Mouse (Mus musculus) midbrain, embryonic 12.5 days (tissue): ENCODE results near the gene Zfp593. TPM values are rescaled to one million over a fixed set of nuclear protein-coding genes. Genes with fewer than 3 reads are reported as not detected.

Source experiments
- ATAC-seq: fragments of 200-750 bp; cut with Nextera tagmentation; 2 replicates; pipeline ENCODE4 v1.8.0; 2017; ENCODE audit warnings: low read depth, moderate TSS enrichment, moderate library complexity; ENCODE audit not compliant: low FRiP score
- H3K27ac ChIP-seq: fragments of 300-500 bp; sonication (generic); replicated peaks from 2 replicates; pipeline ENCODE4 v1.5.1; 2016; ENCODE audit warnings: mild to moderate bottlenecking
- H3K27me3 ChIP-seq: fragments of 300-500 bp; sonication (generic); 2 replicates; pipeline ENCODE4 v1.6.1; 2016; ENCODE audit warnings: mild to moderate bottlenecking
- H3K36me3 ChIP-seq: fragments of 300-500 bp; sonication (generic); 2 replicates; pipeline ENCODE4 v1.6.1; 2016
- H3K4me1 ChIP-seq: fragments of 300-500 bp; sonication (generic); 2 replicates; pipeline ENCODE4 v1.6.1; 2016
- H3K4me2 ChIP-seq: fragments of 300-500 bp; sonication (generic); replicated peaks from 2 replicates; pipeline ENCODE4 v1.6.1; 2016; ENCODE audit warnings: mild to moderate bottlenecking, moderate library complexity
- H3K4me3 ChIP-seq: fragments of 300-500 bp; sonication (generic); 2 replicates; pipeline ENCODE4 v1.5.1; 2016; ENCODE audit warnings: mild to moderate bottlenecking
- H3K9ac ChIP-seq: fragments of 300-500 bp; sonication (generic); replicated peaks from 2 replicates; pipeline ENCODE4 v1.6.1; 2016; ENCODE audit warnings: mild to moderate bottlenecking, moderate library complexity
- H3K9me3 ChIP-seq: fragments of 300-500 bp; sonication (generic); 2 replicates; pipeline ENCODE4 v1.6.1; 2016; ENCODE audit warnings: mild to moderate bottlenecking
- WGBS: fragments of 180-500 bp; shearing (Covaris S2); methylation state at CpG from one replicate; pipeline ENCODE4 v1.1.7; 2016; 5-methylcytosine and 5-hydroxymethylcytosine counted together
- polyA plus RNA-seq: library from polyadenylated mRNA; unstranded; fragments of >200 nt; fragmentation: Nextera tagmentation; extraction: Ambion mirVana; gene quantifications from 2 replicates; pipeline ENCODE4 v1.2.1, GENCODE M21; 2016

Zfp593 gene
- 17.7 and 19.6 TPM in 2 replicates for polyA plus RNA-seq

GRCm38 (mm10) chr4:134245148-134245843 lies at the start of gene Zfp593:
Zfp593 (minus strand) TSS chr4:134245592.
- no peak within 1 kb of the TSS for H3K27ac ChIP-seq

GRCm38 (mm10) chr4:134293692-134294163 lies 48.3 kb upstream of the Zfp593 start:
- Histone ChIP-seq H3K27ac (no peak overlapping the region), H3K4me1 (peaks cover 1% of the 10 kb centered on the region), H3K9ac (no peak overlapping the region), H3K4me3 (no peak overlapping the region), H3K9me3 (no peaks in the 10 kb centered on the region), H3K4me2 (no peak overlapping the region), H3K27me3 (peaks cover 20% of the 10 kb centered on the region), H3K36me3 (no peaks in the 10 kb centered on the region)
- WGBS, result 74% methylated on average over 9 of the region's 9 CpGs
- ATAC-seq, result no peak

More at GRCm38 (mm10) chr4:134245148-134245843, at the start of gene Zfp593:
- peaks cover 31% of the 10 kb centered on the region for H3K4me1 ChIP-seq
- peak within 1 kb of the TSS; percentile 70 for H3K4me2 ChIP-seq
- ATAC-seq, result peak; percentile 82
- H3K9me3 ChIP-seq, result no peaks in the 10 kb centered on the region
- H3K4me3 ChIP-seq, result peak within 1 kb of the TSS; percentile 66
- WGBS, result under 1% methylated on average over 60 of the region's 60 CpGs
- peak within 1 kb of the TSS; percentile 68 for H3K9ac ChIP-seq
- 0 out of 2 replicates have a peak, but pooled peaks cover 5% of the 10 kb centered on the region for H3K36me3 ChIP-seq
- H3K27me3 ChIP-seq, result peaks cover 43% of the 10 kb centered on the region

DNA sequence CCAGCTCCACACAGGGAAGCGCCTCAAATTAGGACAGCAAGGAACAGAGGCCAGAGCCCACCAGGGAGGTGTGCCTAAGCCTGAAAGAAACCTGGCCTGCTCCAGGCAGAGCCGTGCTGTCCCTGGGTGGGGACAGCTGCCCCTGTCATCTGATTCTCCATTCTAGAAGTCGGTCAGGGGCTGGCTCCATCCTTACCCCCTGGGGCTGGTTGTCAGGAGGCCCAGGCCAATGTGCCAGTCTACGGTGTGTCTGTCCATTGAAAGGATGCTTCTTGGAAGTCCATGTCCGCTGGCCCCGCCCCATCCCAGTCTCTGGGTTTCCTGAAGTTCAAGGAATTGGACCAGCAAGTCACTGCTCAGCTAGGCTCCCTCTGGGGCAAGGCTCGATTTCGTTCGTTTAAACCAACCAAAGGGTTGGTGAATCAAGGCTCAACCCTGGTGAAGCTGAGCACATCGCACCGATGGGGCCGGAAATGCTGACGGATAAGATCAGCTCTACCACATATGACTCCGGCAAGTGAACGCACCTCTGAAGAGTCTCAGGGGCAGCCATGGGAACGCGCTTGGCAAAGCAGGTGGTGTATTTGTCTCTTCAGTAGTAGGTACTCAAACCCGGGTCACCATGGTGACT lies 47.8 kb upstream of the Zfp593 start:
- WGBS, result 76% methylated on average over 18 of the region's 18 CpGs
- Histone ChIP-seq H3K36me3 (no peaks in the 10 kb centered on the region), H3K4me3 (no peak overlapping the region), H3K9ac (0 out of 2 replicates have a peak overlapping the region, but pooled peaks have one; percentile 8), H3K9me3 (no peaks in the 10 kb centered on the region), H3K27ac (no peak overlapping the region), H3K4me2 (no peak overlapping the region), H3K4me1 (peaks cover 7% of the 10 kb centered on the region), H3K27me3 (peaks cover 20% of the 10 kb centered on the region)
- ATAC-seq, result no peak

- peaks cover 20% of the 10 kb centered on the region for H3K27me3 ChIP-seq
- H3K4me3 ChIP-seq, result no peak overlapping the region
- no peak overlapping the region for H3K4me2 ChIP-seq
- WGBS, result 22% methylated on average over 7 of the region's 7 CpGs
- H3K4me1 ChIP-seq, result peaks cover 11% of the 10 kb centered on the region
- H3K27ac ChIP-seq, result no peak overlapping the region
- H3K9me3 ChIP-seq, result no peaks in the 10 kb centered on the region
- no peak overlapping the region for H3K9ac ChIP-seq
- ATAC-seq, result no peak
- H3K36me3 ChIP-seq, result no peaks in the 10 kb centered on the region
Measured at GRCm38 (mm10) chr4:134292067-134292466, 46.7 kb upstream of the Zfp593 start.

GRCm38 (mm10) chr4:134288397-134289256 lies 43.2 kb upstream of the Zfp593 start:
- Histone ChIP-seq H3K9ac (peak overlapping the region; percentile 99; the same call in 1 of the 2 replicates), H3K36me3 (peaks cover 10% of the 10 kb centered on the region; the same call in 1 of the 2 replicates), H3K4me3 (peak overlapping the region; percentile 88), H3K4me1 (peaks cover 21% of the 10 kb centered on the region), H3K9me3 (no peaks in the 10 kb centered on the region), H3K4me2 (peak overlapping the region; percentile 92), H3K27me3 (peaks cover 13% of the 10 kb centered on the region), H3K27ac (peak overlapping the region; percentile 100; the same call in 1 of the 2 replicates)
- no peak for ATAC-seq
- WGBS, result 52% methylated on average over 11 of the region's 11 CpGs

DNA sequence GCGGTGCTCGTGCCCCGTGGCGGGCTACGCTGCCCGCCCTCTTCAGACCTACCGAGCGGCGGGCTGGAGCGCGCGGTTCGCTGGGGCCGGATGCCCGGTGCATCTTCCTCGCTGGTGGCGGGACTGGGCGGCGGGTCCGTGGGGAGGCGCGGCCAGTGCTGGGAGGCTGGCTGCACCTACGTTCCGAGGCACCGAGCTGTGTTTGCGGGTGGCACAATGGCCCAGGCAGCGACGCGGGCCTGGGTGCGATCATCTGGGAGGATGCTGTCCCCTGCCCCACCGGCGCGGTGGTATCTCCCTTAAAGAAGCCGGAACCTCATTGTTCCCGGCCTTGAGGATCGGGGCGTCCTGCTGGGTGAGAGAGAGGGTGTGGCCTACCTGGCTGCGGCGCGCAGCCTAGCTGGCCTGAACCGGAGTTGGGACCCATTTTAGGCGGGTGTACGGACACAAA lies 42.2 kb upstream of the Zfp593 start, which contains the start of gene Pdik1l:
Pdik1l (minus strand) TSS at position 321 of the 451 bp plus-strand sequence.
- Histone ChIP-seq H3K27me3 (peaks cover 4% of the 10 kb centered on the region; the same call in 1 of the 2 replicates), H3K4me3 (peak within 1 kb of the TSS; percentile 88), H3K27ac (peak within 1 kb of the TSS; percentile 100), H3K9ac (peak within 1 kb of the TSS; percentile 99), H3K4me1 (peaks cover 21% of the 10 kb centered on the region), H3K9me3 (no peaks in the 10 kb centered on the region), H3K4me2 (peak within 1 kb of the TSS; percentile 92), H3K36me3 (peaks cover 21% of the 10 kb centered on the region; the same call in 1 of the 2 replicates)
- WGBS, result under 1% methylated on average over 31 of the region's 43 CpGs
- peak; percentile 80 for ATAC-seq

- Histone ChIP-seq H3K4me2 (peak overlapping the region; percentile 92), H3K36me3 (peaks cover 24% of the 10 kb centered on the region), H3K27me3 (no peaks in the 10 kb centered on the region), H3K9me3 (no peaks in the 10 kb centered on the region), H3K4me3 (peak overlapping the region; percentile 88), H3K4me1 (peaks cover 21% of the 10 kb centered on the region), H3K9ac (peak overlapping the region; percentile 99), H3K27ac (peak overlapping the region; percentile 100)
- peak; percentile 95 for ATAC-seq
- WGBS, result under 1% methylated on average over 49 of the region's 59 CpGs
Measured at GRCm38 (mm10) chr4:134287168-134287564, 41.8 kb upstream of the Zfp593 start.

DNA sequence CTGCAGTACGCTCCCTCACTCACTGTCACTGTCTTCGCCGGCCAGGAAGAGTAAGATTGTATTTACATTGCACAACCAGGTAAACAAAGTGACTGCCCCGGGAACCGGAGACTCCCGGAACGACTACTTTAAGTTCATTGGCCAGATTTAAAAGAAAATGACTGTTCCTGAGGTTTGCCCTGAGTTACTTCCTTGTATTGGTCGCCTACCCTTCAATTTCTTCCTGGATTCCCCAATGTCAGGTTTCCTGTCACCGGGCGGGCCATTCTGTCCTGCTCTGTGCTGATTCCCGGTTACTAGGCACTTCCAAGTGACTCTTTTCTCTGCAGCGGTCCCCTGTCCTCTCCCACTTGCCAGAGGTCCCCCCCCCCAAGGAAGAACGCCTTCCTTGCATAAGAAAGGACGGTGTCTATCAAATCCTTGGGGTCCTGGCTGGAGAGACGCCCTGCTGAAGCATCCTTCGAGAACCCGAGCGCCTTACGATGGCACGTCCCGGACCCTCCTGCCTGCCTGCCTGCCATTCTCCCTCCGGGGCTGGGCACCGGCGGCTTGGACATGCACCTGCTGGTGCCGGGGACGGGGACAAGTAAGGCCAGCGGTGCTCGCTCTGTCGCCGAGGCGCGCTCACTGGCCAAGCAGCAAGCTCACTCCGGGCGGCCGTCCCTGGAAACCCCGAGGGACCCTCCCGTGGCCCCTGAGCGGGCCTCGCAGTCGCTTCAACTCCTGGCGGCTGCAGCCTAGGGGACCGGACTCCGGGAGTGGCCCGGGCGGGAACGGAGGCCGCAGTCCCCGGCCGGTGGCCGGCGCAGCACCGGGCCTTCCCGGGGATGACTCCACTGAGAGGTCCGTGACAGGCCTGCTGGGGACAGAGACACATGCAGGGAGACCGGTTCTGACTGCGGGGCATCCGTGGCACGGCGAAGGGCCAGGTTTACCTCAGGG lies 41.1 kb upstream of the Zfp593 start:
- Histone ChIP-seq H3K27me3 (no peaks in the 10 kb centered on the region), H3K9ac (peak overlapping the region; percentile 99), H3K4me2 (peak overlapping the region; percentile 92), H3K9me3 (no peaks in the 10 kb centered on the region), H3K4me3 (peak overlapping the region; percentile 88), H3K27ac (peak overlapping the region; percentile 100), H3K36me3 (peaks cover 29% of the 10 kb centered on the region), H3K4me1 (peaks cover 21% of the 10 kb centered on the region)
- peak; percentile 35 for ATAC-seq
- 3% methylated on average over 59 of the region's 59 CpGs for WGBS

GRCm38 (mm10) chr4:134284942-134285341 lies 39.5 kb upstream of the Zfp593 start:
- WGBS, result 98% methylated on average over 2 of the region's 2 CpGs
- H3K9me3 ChIP-seq, result no peaks in the 10 kb centered on the region
- no peak overlapping the region for H3K9ac ChIP-seq
- no peak overlapping the region for H3K27ac ChIP-seq
- no peak overlapping the region for H3K4me3 ChIP-seq
- peaks cover 21% of the 10 kb centered on the region for H3K4me1 ChIP-seq
- no peaks in the 10 kb centered on the region for H3K27me3 ChIP-seq
- no peak for ATAC-seq
- peaks cover 33% of the 10 kb centered on the region for H3K36me3 ChIP-seq
- no peak overlapping the region for H3K4me2 ChIP-seq

DNA sequence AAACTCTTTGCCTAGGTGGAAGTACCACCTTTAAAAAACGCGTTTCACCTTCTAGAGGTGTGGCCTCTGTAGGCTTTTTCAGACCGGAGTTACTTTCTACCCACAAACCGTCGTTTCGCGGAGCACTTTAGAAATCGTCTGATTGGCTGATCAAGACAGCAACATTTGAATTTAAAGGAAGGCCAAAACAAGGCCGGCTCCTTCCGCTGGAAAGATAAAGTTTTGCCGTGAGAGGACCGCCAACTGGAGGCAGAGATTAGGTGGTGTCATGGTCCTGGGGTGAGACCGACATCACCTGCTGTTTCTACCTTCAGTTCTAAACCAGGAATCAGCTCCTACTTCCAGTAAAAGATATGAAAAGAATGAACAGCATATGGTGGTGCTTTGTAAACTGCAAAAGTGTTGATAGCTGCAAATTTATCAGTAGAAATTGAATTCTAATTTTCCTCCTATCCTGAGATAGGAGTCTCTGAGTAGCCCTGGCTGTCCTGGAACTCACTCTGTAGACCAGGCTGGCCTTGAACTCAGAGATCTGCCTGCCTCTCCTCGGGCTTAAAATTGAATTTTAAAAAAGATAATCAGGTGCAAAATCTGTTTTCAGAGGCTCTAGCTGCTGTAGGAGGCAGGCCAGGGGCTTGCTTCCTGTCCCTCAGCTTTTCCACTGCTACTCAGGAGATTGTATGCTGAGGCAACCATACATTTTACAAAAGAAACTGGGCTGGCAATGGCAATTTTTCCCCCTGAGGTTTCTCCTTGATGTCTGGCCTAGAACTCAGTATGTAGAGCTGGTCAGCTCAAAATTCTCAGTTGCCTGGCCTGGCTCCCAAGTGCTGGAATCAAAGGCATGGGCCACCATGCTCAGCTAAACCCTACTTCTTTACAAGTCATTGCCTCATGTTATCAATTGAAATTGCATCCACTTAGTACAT lies 28.3 kb upstream of the Zfp593 start:
- no peak for ATAC-seq
- Histone ChIP-seq H3K36me3 (peaks cover 29% of the 10 kb centered on the region), H3K9me3 (no peaks in the 10 kb centered on the region), H3K27ac (no peak overlapping the region), H3K4me1 (0 out of 2 replicates have a peak, but pooled peaks cover 3% of the 10 kb centered on the region), H3K4me3 (no peak overlapping the region), H3K9ac (no peak overlapping the region), H3K27me3 (no peaks in the 10 kb centered on the region), H3K4me2 (no peak overlapping the region; the same call in 1 of the 2 replicates)
- 6% methylated on average over 14 of the region's 14 CpGs for WGBS
